Mouse (Mus musculus): ENCODE measurements around the gene Snd1.

- TF ChIP-seq CTCF (IDR thresholded peaks at IDR 0.05; ENCODE audit: control insufficient read depth, insufficient read depth, low read length), result no peak
- TF ChIP-seq POLR2A (IDR thresholded peaks at IDR 0.05; ENCODE audit: borderline replicate concordance, control insufficient read depth, low read depth, low read length), result no peak
Measured at GRCm38 (mm10) chr6:28886724-28887440, 411.9 kb downstream of the Snd1 start.
